Mouse (Mus musculus): ENCODE measurements around the gene Slc25a23. TPM values are rescaled to one million over a fixed set of nuclear protein-coding genes. Genes with fewer than 3 reads are reported as not detected.

Gene Slc25a23
- polyA plus RNA-seq, 1 experiment from 2014 or later: 12.7 TPM

DNA sequence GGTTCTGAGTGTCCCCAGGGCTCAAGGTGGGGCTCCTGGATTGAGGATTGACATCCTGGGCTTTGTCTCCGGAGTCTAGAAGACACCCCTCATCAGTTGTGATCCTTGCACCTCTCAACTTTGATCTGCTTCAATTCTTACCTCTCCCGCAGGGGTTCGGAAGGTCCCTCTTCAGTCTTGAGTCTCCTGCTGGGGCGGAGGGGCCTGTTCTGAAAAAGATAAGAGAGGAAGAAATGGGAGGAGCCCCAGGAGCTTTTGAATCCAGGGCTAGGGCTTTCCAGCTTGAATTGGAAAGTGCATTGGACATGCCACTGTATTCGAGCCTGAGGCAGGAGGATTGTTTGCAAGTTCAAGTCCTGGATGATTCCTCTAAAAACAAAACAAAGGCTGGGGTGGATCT, 7.2 kb upstream of the Slc25a23 start:
- DNase-seq (no peak), ATAC-seq (no peak)
- Histone ChIP-seq H3K9ac (replicated peaks) (no peak overlapping the region), H3K36me3 (replicated peaks; ENCODE audit: insufficient read depth, low read length) (0 out of 2 replicates have a peak, but pooled peaks cover 7% of the 10 kb centered on the region), H3K27me3 (ENCODE audit: insufficient read depth, low read length) (peaks cover 12% of the 10 kb centered on the region), H3K27ac (ENCODE audit: low read depth) (no peak overlapping the region), H3K9me3 (ENCODE audit: low read length) (no peaks in the 10 kb centered on the region), H3K4me1 (ENCODE audit: insufficient read depth) (peaks cover 2% of the 10 kb centered on the region; the same call in 1 of the 2 replicates), H3K4me3 (ENCODE audit: low read depth, low read length) (no peak overlapping the region), H3K4me2 (ENCODE audit: low read depth, low read length) (no peak overlapping the region)
- no peak for TF ChIP-seq EP300 (IDR thresholded peaks at IDR 0.05; ENCODE audit: low read depth)
- WGBS (ENCODE audit: insufficient replicate concordance): 52% methylated on average over 5 of the region's 5 CpGs

DNA sequence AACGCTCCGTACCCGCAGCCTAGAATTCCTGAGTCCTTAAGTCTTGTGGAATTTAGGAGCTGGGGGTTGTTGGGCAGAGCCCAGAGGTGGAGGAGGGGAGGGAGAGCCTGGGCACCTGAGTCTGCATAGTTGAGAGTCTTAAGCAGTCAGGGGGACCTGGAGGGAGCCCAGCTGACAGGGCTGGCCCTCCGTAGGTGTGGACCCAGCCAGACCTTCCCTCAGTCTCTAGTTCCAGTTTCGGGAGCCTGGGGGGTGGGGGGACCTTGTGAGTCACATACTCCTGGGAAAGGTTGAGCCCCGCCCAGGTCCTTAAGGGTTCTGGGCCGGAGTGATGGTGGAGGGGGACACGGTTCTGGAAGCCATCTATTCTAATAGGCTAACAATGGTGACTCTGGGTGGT, 3.4 kb upstream of the Slc25a23 start:
- no peak for ATAC-seq
- H3K9me3 ChIP-seq (ENCODE audit: low read length): no peaks in the 10 kb centered on the region
- no peak for DNase-seq
- peaks cover 22% of the 10 kb centered on the region for H3K4me1 ChIP-seq (ENCODE audit: insufficient read depth)
- H3K9ac ChIP-seq (replicated peaks): peak overlapping the region; percentile 70
- WGBS (ENCODE audit: insufficient replicate concordance): 41% methylated on average over 8 of the region's 8 CpGs
- peak overlapping the region; percentile 52 for H3K4me3 ChIP-seq (ENCODE audit: low read depth, low read length)
- H3K4me2 ChIP-seq (ENCODE audit: low read depth, low read length): peak overlapping the region; percentile 66
- peaks cover 32% of the 10 kb centered on the region for H3K27me3 ChIP-seq (ENCODE audit: insufficient read depth, low read length)
- TF ChIP-seq EP300 (IDR thresholded peaks at IDR 0.05; ENCODE audit: low read depth) (no peak), CTCF (IDR thresholded peaks at IDR 0.05; ENCODE audit: low read depth) (no peak)
- 0 out of 2 replicates have a peak, but pooled peaks cover 7% of the 10 kb centered on the region for H3K36me3 ChIP-seq (replicated peaks; ENCODE audit: insufficient read depth, low read length)
- no peak overlapping the region for H3K27ac ChIP-seq (ENCODE audit: low read depth)

- peak overlapping the region; percentile 70 for H3K9ac ChIP-seq (replicated peaks)
- ATAC-seq (no peak), DNase-seq (no peak)
- H3K4me1 ChIP-seq (ENCODE audit: insufficient read depth): peaks cover 25% of the 10 kb centered on the region
- H3K27ac ChIP-seq (ENCODE audit: low read depth): peak overlapping the region; percentile 86
- peak overlapping the region; percentile 52 for H3K4me3 ChIP-seq (ENCODE audit: low read depth, low read length)
- H3K9me3 ChIP-seq (ENCODE audit: low read length): no peaks in the 10 kb centered on the region
- 5% methylated on average over 22 of the region's 22 CpGs for WGBS (ENCODE audit: insufficient replicate concordance)
- 0 out of 2 replicates have a peak, but pooled peaks cover 7% of the 10 kb centered on the region for H3K36me3 ChIP-seq (replicated peaks; ENCODE audit: insufficient read depth, low read length)
- peak overlapping the region; percentile 66 for H3K4me2 ChIP-seq (ENCODE audit: low read depth, low read length)
- H3K27me3 ChIP-seq (ENCODE audit: insufficient read depth, low read length): peaks cover 32% of the 10 kb centered on the region
- TF ChIP-seq CTCF (IDR thresholded peaks at IDR 0.05; ENCODE audit: low read depth) (no peak), EP300 (IDR thresholded peaks at IDR 0.05; ENCODE audit: low read depth) (no peak)
Measured at GRCm38 (mm10) chr17:57062548-57062947, 2.9 kb upstream of the Slc25a23 start.

- H3K36me3 ChIP-seq (replicated peaks; ENCODE audit: insufficient read depth, low read length): 0 out of 2 replicates have a peak, but pooled peaks cover 7% of the 10 kb centered on the region
- 2% methylated on average over 37 of the region's 39 CpGs for WGBS (ENCODE audit: insufficient replicate concordance)
- H3K4me3 ChIP-seq (ENCODE audit: low read depth, low read length): peak overlapping the region; percentile 52
- peaks cover 32% of the 10 kb centered on the region for H3K27me3 ChIP-seq (ENCODE audit: insufficient read depth, low read length)
- DNase-seq (peak; percentile 78), ATAC-seq (peak; percentile 10; the same call in 1 of the 2 replicates)
- H3K9me3 ChIP-seq (ENCODE audit: low read length): no peaks in the 10 kb centered on the region
- H3K4me1 ChIP-seq (ENCODE audit: insufficient read depth): peaks cover 25% of the 10 kb centered on the region
- H3K4me2 ChIP-seq (ENCODE audit: low read depth, low read length): peak overlapping the region; percentile 66
- TF ChIP-seq CTCF (IDR thresholded peaks at IDR 0.05; ENCODE audit: low read depth) (no peak), EP300 (IDR thresholded peaks at IDR 0.05; ENCODE audit: low read depth) (no peak)
- peak overlapping the region; percentile 70 for H3K9ac ChIP-seq (replicated peaks)
- H3K27ac ChIP-seq (ENCODE audit: low read depth): peak overlapping the region; percentile 86
Measured at GRCm38 (mm10) chr17:57062011-57062521, 2.4 kb upstream of the Slc25a23 start.

DNA sequence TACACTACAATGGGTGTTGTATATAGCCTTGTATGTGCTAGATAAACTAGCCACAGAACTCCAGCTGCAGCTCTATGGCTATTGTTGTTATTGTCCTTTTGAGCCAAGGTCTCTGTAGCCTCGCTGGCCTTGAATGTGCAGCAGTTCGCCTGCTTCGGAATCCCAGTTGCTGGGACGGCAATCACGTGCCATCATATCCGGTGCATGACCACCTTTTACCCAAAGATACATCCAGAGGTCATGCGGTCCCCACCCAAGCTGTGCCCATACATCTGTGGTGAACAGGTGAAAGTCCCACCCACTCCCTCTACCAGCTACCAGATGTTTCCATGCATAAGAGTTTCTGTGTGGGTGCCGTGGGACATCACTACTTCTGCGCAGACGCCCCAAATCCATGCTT, 1.4 kb upstream of the Slc25a23 start:
- 33% methylated on average over 10 of the region's 10 CpGs for WGBS (ENCODE audit: insufficient replicate concordance)
- H3K27ac ChIP-seq (ENCODE audit: low read depth): no peak overlapping the region; the same call in 1 of the 2 replicates
- no peak overlapping the region for H3K9ac ChIP-seq (replicated peaks)
- TF ChIP-seq CTCF (IDR thresholded peaks at IDR 0.05; ENCODE audit: low read depth) (no peak), EP300 (IDR thresholded peaks at IDR 0.05; ENCODE audit: low read depth) (no peak)
- no peaks in the 10 kb centered on the region for H3K9me3 ChIP-seq (ENCODE audit: low read length)
- peaks cover 25% of the 10 kb centered on the region for H3K4me1 ChIP-seq (ENCODE audit: insufficient read depth)
- DNase-seq (no peak), ATAC-seq (no peak)
- 0 out of 2 replicates have a peak, but pooled peaks cover 5% of the 10 kb centered on the region for H3K36me3 ChIP-seq (replicated peaks; ENCODE audit: insufficient read depth, low read length)
- H3K27me3 ChIP-seq (ENCODE audit: insufficient read depth, low read length): peaks cover 32% of the 10 kb centered on the region
- H3K4me3 ChIP-seq (ENCODE audit: low read depth, low read length): 0 out of 2 replicates have a peak overlapping the region, but pooled peaks have one; percentile 75
- H3K4me2 ChIP-seq (ENCODE audit: low read depth, low read length): peak overlapping the region; percentile 81

DNA sequence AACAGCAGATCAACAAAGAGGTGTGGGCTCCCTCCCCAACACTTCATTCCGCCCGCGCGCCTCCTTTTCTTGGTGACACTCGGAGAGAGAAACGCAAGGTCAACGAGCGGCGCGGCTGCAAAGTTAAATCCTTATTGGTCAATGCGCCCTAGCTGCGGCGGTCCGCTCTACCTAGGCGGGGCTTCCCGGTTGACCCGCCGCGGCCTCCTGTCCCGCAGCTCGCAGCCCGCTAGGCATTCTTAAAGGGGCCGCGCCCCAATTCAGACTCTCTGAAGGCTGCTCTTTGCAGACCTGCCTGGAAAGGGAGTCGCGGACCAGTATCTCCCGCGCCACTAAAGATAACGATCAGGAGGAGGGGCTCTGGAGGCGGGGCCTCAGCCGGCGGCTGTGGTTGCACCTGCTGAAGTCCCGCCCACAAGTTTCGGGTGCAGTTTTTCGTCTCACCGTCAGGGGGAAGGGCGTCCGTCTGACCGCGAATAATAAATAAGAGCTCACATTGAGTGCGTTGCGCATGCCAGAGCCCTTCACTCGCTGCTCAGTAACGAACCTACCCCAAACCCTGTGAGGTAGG, 653 bp upstream of the Slc25a23 start:
- peak; percentile 86 for ATAC-seq
- TF ChIP-seq CTCF (IDR thresholded peaks at IDR 0.05; ENCODE audit: low read depth) (peak; percentile 79), EP300 (IDR thresholded peaks at IDR 0.05; ENCODE audit: low read depth) (no peak)
- DNase-seq: peak; percentile 94
- peaks cover 32% of the 10 kb centered on the region for H3K27me3 ChIP-seq (ENCODE audit: insufficient read depth, low read length)
- H3K4me1 ChIP-seq (ENCODE audit: insufficient read depth): peaks cover 28% of the 10 kb centered on the region
- peak overlapping the region; percentile 77 for H3K9ac ChIP-seq (replicated peaks)
- no peaks in the 10 kb centered on the region for H3K9me3 ChIP-seq (ENCODE audit: low read length)
- peak overlapping the region; percentile 75 for H3K4me3 ChIP-seq (ENCODE audit: low read depth, low read length)
- H3K4me2 ChIP-seq (ENCODE audit: low read depth, low read length): peak overlapping the region; percentile 81
- WGBS (ENCODE audit: insufficient replicate concordance): under 1% methylated on average over 44 of the region's 44 CpGs
- peak overlapping the region; percentile 91 for H3K27ac ChIP-seq (ENCODE audit: low read depth)
- H3K36me3 ChIP-seq (replicated peaks; ENCODE audit: insufficient read depth, low read length): 0 out of 2 replicates have a peak, but pooled peaks cover 2% of the 10 kb centered on the region
